Mouse (Mus musculus) embryo, embryonic 9.5 days (tissue): ENCODE results near the gene Rela.

Experiments used
- DNase-seq: peaks from one replicate; pipeline ENCODE4 v3.0.0-alpha.2; 2017; ENCODE audit errors: extremely low spot score

Rela gene

GRCm38 (mm10) chr19:5637069-5638047, at the start of gene Rela:
Rela (plus strand) TSS chr19:5637483.
- DNase-seq = peak; percentile 86

- DNase-seq = no peak
Observed at GRCm38 (mm10) chr19:5589159-5589558, 48.1 kb upstream of the Rela start.

GRCm38 (mm10) chr19:5591888-5592287, 45.4 kb upstream of the Rela start:
- DNase-seq = no peak

- DNase-seq = no peak
Observed at GRCm38 (mm10) chr19:5599224-5599623, 38.1 kb upstream of the Rela start.

- peak; percentile 75 for DNase-seq
Observed at GRCm38 (mm10) chr19:5601752-5602541, 35.3 kb upstream of the Rela start, which contains the start of gene Rnaseh2c. Rnaseh2c (plus strand) TSS chr19:5601873.

GRCm38 (mm10) chr19:5603664-5604063, 33.6 kb upstream of the Rela start:
- DNase-seq = no peak

- DNase-seq = no peak
Observed at GRCm38 (mm10) chr19:5605126-5605525, 32.2 kb upstream of the Rela start.

- no peak for DNase-seq
Observed at GRCm38 (mm10) chr19:5606196-5606595, 31.1 kb upstream of the Rela start.

GRCm38 (mm10) chr19:5607705-5608410, 29.4 kb upstream of the Rela start:
- no peak for DNase-seq

- no peak for DNase-seq
Observed at GRCm38 (mm10) chr19:5608707-5609106, 28.6 kb upstream of the Rela start.

GRCm38 (mm10) chr19:5609171-5609546, 28.1 kb upstream of the Rela start:
- no peak for DNase-seq

GRCm38 (mm10) chr19:5609547-5610404, 27.5 kb upstream of the Rela start, which contains the start of gene Kat5:
Kat5 (minus strand) TSS chr19:5610237.
- peak; percentile 98 for DNase-seq

GRCm38 (mm10) chr19:5611973-5612372, 25.3 kb upstream of the Rela start:
- no peak for DNase-seq

GRCm38 (mm10) chr19:5612762-5613411, 24.4 kb upstream of the Rela start:
- DNase-seq = no peak

- no peak for DNase-seq
Observed at GRCm38 (mm10) chr19:5614953-5615352, 22.3 kb upstream of the Rela start.

GRCm38 (mm10) chr19:5620007-5620406, 17.3 kb upstream of the Rela start:
- DNase-seq = no peak

- DNase-seq = no peak
Observed at GRCm38 (mm10) chr19:5621884-5622283, 15.4 kb upstream of the Rela start.

- no peak for DNase-seq
Observed at GRCm38 (mm10) chr19:5625311-5625710, 12.0 kb upstream of the Rela start.

GRCm38 (mm10) chr19:5629907-5630306, 7.4 kb upstream of the Rela start:
- DNase-seq = no peak

- DNase-seq = no peak
Observed at GRCm38 (mm10) chr19:5632120-5632519, 5.2 kb upstream of the Rela start.
